In genomic region chr9:106308555-106308954, GRCm38 (mm10) we compare ENCODE assay signal across 8 mouse cellular contexts. TPM values are rescaled to one million over a fixed set of nuclear protein-coding genes. Genes with fewer than 3 reads are reported as not detected.
A peak's percentile ranks its signal among the peaks of the same experiment; 100 is the strongest.
DNase-seq lines count a peak whose midpoint lies in the region; ATAC-seq and TF ChIP-seq lines count a peak whose summit lies in the region.

No protein-coding gene starts in this region.

- peaks cover 16% of the 10 kb centered on the region for H3K4me1 ChIP-seq in heart, adult 2 months (ENCODE audit: control insufficient read depth, insufficient read depth, low read length)
- H3K4me1 ChIP-seq in heart, embryonic 11.5 days (ENCODE audit: control insufficient read depth, insufficient read depth, low read length): peaks cover 19% of the 10 kb centered on the region; the same call in 1 of the 2 replicates
- peaks cover 13% of the 10 kb centered on the region; the same call in 1 of the 2 replicates for H3K4me1 ChIP-seq in spleen, adult 2 months (ENCODE audit: control insufficient read depth, insufficient read depth, insufficient read length)
- 0 out of 2 replicates have a peak, but pooled peaks cover 15% of the 10 kb centered on the region for H3K4me1 ChIP-seq in liver, embryonic 11.5 days (replicated peaks; ENCODE audit: control insufficient read depth, insufficient read depth, low read length)

- H3K79me2 ChIP-seq in heart, adult 2 months (replicated peaks; ENCODE audit: control insufficient read depth, insufficient read depth, low read length): no peaks in the 10 kb centered on the region

- intact Hi-C loops in heart, adult 2 months (cut with DNase I): no loop called here

- no peak for TF ChIP-seq EP300 in heart, adult 2 months (IDR thresholded peaks at IDR 0.05; ENCODE audit: insufficient read depth, low read depth, low read length)

- H3K9me3 ChIP-seq in heart, embryonic 11.5 days (replicated peaks; ENCODE audit: control insufficient read depth, low read length): no peaks in the 10 kb centered on the region
- H3K9me3 ChIP-seq in liver, embryonic 11.5 days (ENCODE audit: control insufficient read depth, low read length): no peaks in the 10 kb centered on the region

- 48% methylated on average over 2 of the region's 2 CpGs for WGBS in heart, adult 2 months
- WGBS in heart, embryonic 11.5 days (ENCODE audit: insufficient replicate concordance): 73% methylated on average over 2 of the region's 2 CpGs
- WGBS in spleen, adult 2 months: 52% methylated on average over 2 of the region's 2 CpGs
- 85% methylated on average over 2 of the region's 2 CpGs for WGBS in liver, embryonic 11.5 days

- peak in 1 of 2 experiments; percentile 59 for DNase-seq in heart, adult 2 months
- no peak for DNase-seq in spleen, adult 2 months (ENCODE audit: low read depth in 1 of 2, low spot score in 2 of 2)
- no peak for DNase-seq in spleen, postnatal 4 days (ENCODE audit: low spot score in 2 of 2)
- DNase-seq in liver, embryonic 11.5 days (ENCODE audit: low spot score): no peak
- DNase-seq in splenic B cell, adult 2 months (ENCODE audit: low read depth, low spot score): peak; percentile 10
- DNase-seq in cerebellum, adult 9-11 months: no peak
- DNase-seq in layer of hippocampus, postnatal 25 days (ENCODE audit: extremely low spot score in 1 of 2, low spot score in 1 of 2): no peak

- H3K9ac ChIP-seq in heart, adult 2 months (ENCODE audit: low read depth, low read length): no peak overlapping the region
- H3K9ac ChIP-seq in heart, embryonic 11.5 days (ENCODE audit: low read depth, low read length): no peak overlapping the region
- H3K9ac ChIP-seq in liver, embryonic 11.5 days (ENCODE audit: low read depth, low read length): no peak overlapping the region

- no peaks in the 10 kb centered on the region for H3K36me3 ChIP-seq in heart, adult 2 months (ENCODE audit: control insufficient read depth, insufficient read depth, low read length)
- H3K36me3 ChIP-seq in heart, embryonic 11.5 days (ENCODE audit: control insufficient read depth, insufficient read depth, low read length): no peaks in the 10 kb centered on the region
- no peaks in the 10 kb centered on the region for H3K36me3 ChIP-seq in spleen, adult 2 months (ENCODE audit: control insufficient read depth, insufficient read depth, low read length)
- 0 out of 2 replicates have a peak, but pooled peaks cover 5% of the 10 kb centered on the region for H3K36me3 ChIP-seq in liver, embryonic 11.5 days (ENCODE audit: control insufficient read depth, insufficient read depth, low read length)
- H3K36me3 ChIP-seq in splenic B cell, adult 2 months (ENCODE audit: control insufficient read depth, insufficient read depth, low read length, poor library complexity, severe bottlenecking): no peaks in the 10 kb centered on the region

- no peak for TF ChIP-seq CTCF in heart, adult 2 months (IDR thresholded peaks at IDR 0.05)
- no peak for TF ChIP-seq CTCF in spleen, adult 2 months (IDR thresholded peaks at IDR 0.05; ENCODE audit: extremely low read depth, insufficient read depth, insufficient read length, insufficient replicate concordance)

- peak overlapping the region; percentile 70 for H3K27ac ChIP-seq in heart, adult 2 months
- no peak overlapping the region; the same call in 1 of the 2 replicates for H3K27ac ChIP-seq in heart, embryonic 11.5 days (ENCODE audit: low read depth, low read length)
- H3K27ac ChIP-seq in spleen, adult 2 months (ENCODE audit: insufficient read depth, low read length): peak overlapping the region; percentile 72
- peak overlapping the region; percentile 68 for H3K27ac ChIP-seq in liver, embryonic 11.5 days (ENCODE audit: low read depth, low read length)

- no peaks in the 10 kb centered on the region for H3K27me3 ChIP-seq in heart, adult 2 months (ENCODE audit: control insufficient read depth, insufficient read depth, low read length)
- no peaks in the 10 kb centered on the region for H3K27me3 ChIP-seq in heart, embryonic 11.5 days (ENCODE audit: control insufficient read depth, insufficient read depth, low read length)
- H3K27me3 ChIP-seq in spleen, adult 2 months (ENCODE audit: control insufficient read depth, insufficient read depth, low read length): no peaks in the 10 kb centered on the region
- no peaks in the 10 kb centered on the region for H3K27me3 ChIP-seq in liver, embryonic 11.5 days (replicated peaks; ENCODE audit: control insufficient read depth, insufficient read depth, low read length)
- H3K27me3 ChIP-seq in splenic B cell, adult 2 months (ENCODE audit: control insufficient read depth, insufficient read depth, low read length, poor library complexity, severe bottlenecking): no peaks in the 10 kb centered on the region

- no peak for ATAC-seq in heart, embryonic 11.5 days (replicated peaks; ENCODE audit: insufficient number of reproducible peaks, low FRiP score, low TSS enrichment)
- ATAC-seq in liver, embryonic 11.5 days (replicated peaks; ENCODE audit: low FRiP score): no peak

- H3K4me2 ChIP-seq in heart, embryonic 11.5 days: no peak overlapping the region
- H3K4me2 ChIP-seq in liver, embryonic 11.5 days: no peak overlapping the region; the same call in 1 of the 2 replicates

- TF ChIP-seq POLR2A in heart, adult 2 months (IDR thresholded peaks at IDR 0.05; ENCODE audit: insufficient read depth, low read depth, low read length): no peak
- no peak for TF ChIP-seq POLR2A in spleen, adult 2 months (IDR thresholded peaks at IDR 0.05; ENCODE audit: low read depth, low read length)

- no peak overlapping the region for H3K4me3 ChIP-seq in heart, adult 2 months
- H3K4me3 ChIP-seq in heart, embryonic 11.5 days (ENCODE audit: low read depth, low read length): no peak overlapping the region
- no peak overlapping the region for H3K4me3 ChIP-seq in spleen, adult 2 months (ENCODE audit: extremely low read depth, insufficient read depth, insufficient read length)
- H3K4me3 ChIP-seq in liver, embryonic 11.5 days (ENCODE audit: low read depth, low read length): no peak overlapping the region

RNA-seq across cellular contexts. Expression of gene Poc1a, which starts 27.7 kb away (rescaled TPM):
- total RNA-seq in heart, adult 2 months (2021): 1 to 10 TPM; 3.2 to 4.0 TPM
- 5.9 and 6.2 TPM in 2 replicates for polyA plus RNA-seq in heart, adult 2 months (2012; rRNA removed)
- 28.4 and 31.1 TPM in 2 replicates for polyA plus RNA-seq in heart, embryonic 11.5 days (2014; fragmentation: Nextera tagmentation; extraction: Ambion mirVana)
- 6.8 and 8.4 TPM in 2 replicates for polyA plus RNA-seq in spleen, adult 2 months (2012; rRNA removed)
- polyA plus RNA-seq in liver, embryonic 11.5 days (2014; fragmentation: Nextera tagmentation; extraction: Ambion mirVana): 36.6 and 39.0 TPM in 2 replicates
- total RNA-seq in layer of hippocampus, postnatal 25 days (2021): 10 to 100 TPM; 11.7 to 13.0 TPM

RNA-seq across cellular contexts. Expression of gene Dusp7, which starts 59.9 kb away (rescaled TPM):
- total RNA-seq in heart, adult 2 months (2021): 10 to 100 TPM; 47.6 to 64.9 TPM
- 102 and 118 TPM in 2 replicates for polyA plus RNA-seq in heart, adult 2 months (2012; rRNA removed)
- 19.8 and 22.0 TPM in 2 replicates for polyA plus RNA-seq in heart, embryonic 11.5 days (2014; fragmentation: Nextera tagmentation; extraction: Ambion mirVana)
- polyA plus RNA-seq in spleen, adult 2 months (2012; rRNA removed): 73.1 and 93.2 TPM in 2 replicates
- 17.8 and 18.1 TPM in 2 replicates for polyA plus RNA-seq in liver, embryonic 11.5 days (2014; fragmentation: Nextera tagmentation; extraction: Ambion mirVana)
- 10 to 100 TPM; 82.4 to 91.1 TPM for total RNA-seq in layer of hippocampus, postnatal 25 days (2021)
